Comparison of ENCODE assay signal across 12 mouse cellular contexts in genomic region chr19:36886316-36886715, GRCm38 (mm10). TPM values are rescaled to one million over a fixed set of nuclear protein-coding genes. Genes with fewer than 3 reads are reported as not detected.
DNase-seq lines count a peak whose midpoint lies in the region; ATAC-seq and TF ChIP-seq lines count a peak whose summit lies in the region.
"Had no signal": no experiment of that assay in that cellular context is flagged by ENCODE, and none has a peak within 500 bp of the region (broad histone marks: within the 10 kb centered on the region; RNA-seq: fewer than 3 reads in every experiment).

No protein-coding gene starts in this region.

- H3K4me1 ChIP-seq in heart, adult 2 months (ENCODE audit: control insufficient read depth, insufficient read depth, low read length) = no peaks in the 10 kb centered on the region
- H3K4me1 ChIP-seq in heart, embryonic 10.5 days = no peaks in the 10 kb centered on the region
- H3K4me1 ChIP-seq in midbrain, embryonic 14.5 days (ENCODE audit: control insufficient read depth, insufficient read depth, low read length) = no peaks in the 10 kb centered on the region
- peaks cover 7% of the 10 kb centered on the region for H3K4me1 ChIP-seq in midbrain, embryonic 10.5 days
- H3K4me1 ChIP-seq: forebrain, embryonic 10.5 days; lung, embryonic 15.5 days; midbrain, embryonic 15.5 days had no signal

- intact Hi-C loops in heart, adult 2 months (cut with DNase I) = no loop called here

- H3K4me3 ChIP-seq in heart, adult 2 months = no peak overlapping the region
- H3K4me3 ChIP-seq in heart, embryonic 10.5 days = no peak overlapping the region
- H3K4me3 ChIP-seq in midbrain, embryonic 14.5 days (replicated peaks; ENCODE audit: low read depth, low read length) = no peak overlapping the region
- H3K4me3 ChIP-seq in midbrain, embryonic 10.5 days = no peak overlapping the region
- H3K4me3 ChIP-seq: forebrain, embryonic 10.5 days; lung, embryonic 15.5 days; midbrain, embryonic 15.5 days had no signal

- no peaks in the 10 kb centered on the region for H3K27me3 ChIP-seq in heart, adult 2 months (ENCODE audit: control insufficient read depth, insufficient read depth, low read length)
- H3K27me3 ChIP-seq in heart, embryonic 10.5 days (ENCODE audit: insufficient read depth, poor library complexity, severe bottlenecking) = no peaks in the 10 kb centered on the region
- H3K27me3 ChIP-seq in midbrain, embryonic 14.5 days (ENCODE audit: control insufficient read depth, insufficient read depth, low read length) = no peaks in the 10 kb centered on the region
- no peaks in the 10 kb centered on the region for H3K27me3 ChIP-seq in midbrain, embryonic 10.5 days (ENCODE audit: low read depth, poor library complexity, severe bottlenecking)
- H3K27me3 ChIP-seq: lung, embryonic 15.5 days; midbrain, embryonic 15.5 days had no signal

- no peak overlapping the region for H3K9ac ChIP-seq in heart, adult 2 months (ENCODE audit: low read depth, low read length)
- H3K9ac ChIP-seq in midbrain, embryonic 14.5 days (replicated peaks; ENCODE audit: low read length) = no peak overlapping the region
- H3K9ac ChIP-seq: lung, embryonic 15.5 days; midbrain, embryonic 15.5 days had no signal

- no peak overlapping the region for H3K4me2 ChIP-seq in midbrain, embryonic 14.5 days (ENCODE audit: low read length)
- H3K4me2 ChIP-seq: lung, embryonic 15.5 days; midbrain, embryonic 15.5 days had no signal

- no peak for TF ChIP-seq POLR2A in heart, adult 2 months (IDR thresholded peaks at IDR 0.05; ENCODE audit: insufficient read depth, low read depth, low read length)
- no peak for TF ChIP-seq POLR2A in brain, embryonic 14.5 days (IDR thresholded peaks at IDR 0.05; ENCODE audit: borderline replicate concordance, extremely low read depth, insufficient read depth, insufficient read length, poor library complexity, severe bottlenecking)

- TF ChIP-seq CTCF in heart, adult 2 months (IDR thresholded peaks at IDR 0.05) = peak; percentile 61
- TF ChIP-seq CTCF in brain, embryonic 14.5 days (IDR thresholded peaks at IDR 0.05; ENCODE audit: borderline replicate concordance, extremely low read depth, insufficient read depth, insufficient read length) = peak; percentile 64; the same call in 1 of the 2 replicates

- ATAC-seq in midbrain, embryonic 14.5 days (ENCODE audit: low FRiP score, low TSS enrichment) = no peak
- ATAC-seq: midbrain, embryonic 15.5 days had no signal

- peaks cover 13% of the 10 kb centered on the region for H3K36me3 ChIP-seq in heart, adult 2 months (ENCODE audit: control insufficient read depth, insufficient read depth, low read length)
- peaks cover 97% of the 10 kb centered on the region for H3K36me3 ChIP-seq in heart, embryonic 10.5 days
- peaks cover 97% of the 10 kb centered on the region for H3K36me3 ChIP-seq in midbrain, embryonic 14.5 days (ENCODE audit: control insufficient read depth, insufficient read depth, low read length)
- H3K36me3 ChIP-seq in midbrain, embryonic 10.5 days = peaks cover 100% of the 10 kb centered on the region

- H3K79me2 ChIP-seq in heart, adult 2 months (replicated peaks; ENCODE audit: control insufficient read depth, insufficient read depth, low read length) = no peaks in the 10 kb centered on the region

- 82% methylated on average over 2 of the region's 2 CpGs for WGBS in heart, adult 2 months
- WGBS in heart, embryonic 10.5 days = 96% methylated on average over 2 of the region's 2 CpGs
- WGBS in midbrain, embryonic 14.5 days = 68% methylated on average over 2 of the region's 2 CpGs
- 86% methylated on average over 2 of the region's 2 CpGs for WGBS in midbrain, embryonic 10.5 days

- H3K9me3 ChIP-seq in heart, embryonic 10.5 days = no peaks in the 10 kb centered on the region
- no peaks in the 10 kb centered on the region for H3K9me3 ChIP-seq in midbrain, embryonic 14.5 days (ENCODE audit: control insufficient read depth, low read length)
- no peaks in the 10 kb centered on the region for H3K9me3 ChIP-seq in midbrain, embryonic 10.5 days (replicated peaks)
- H3K9me3 ChIP-seq: forebrain, embryonic 10.5 days; lung, embryonic 15.5 days; midbrain, embryonic 15.5 days had no signal

- no peak for DNase-seq in heart, adult 2 months
- no peak for DNase-seq in heart, embryonic 10.5 days (ENCODE audit: low spot score)
- peak; percentile 72 for DNase-seq in midbrain, embryonic 14.5 days
- DNase-seq in midbrain, embryonic 10.5 days (ENCODE audit: low spot score) = no peak
- DNase-seq in brain, embryonic 14.5 days (ENCODE audit: low read depth) = peak; percentile 55
- DNase-seq in frontal cortex, postnatal 10 days (ENCODE audit: low spot score in 2 of 2) = no peak
- DNase-seq in layer of hippocampus, postnatal 10 days (ENCODE audit: low spot score in 2 of 2) = no peak
- DNase-seq: heart, postnatal 36 days; kidney, adult 2 months had no signal

- no peak overlapping the region for H3K27ac ChIP-seq in heart, adult 2 months
- H3K27ac ChIP-seq in heart, embryonic 10.5 days = no peak overlapping the region
- H3K27ac ChIP-seq in midbrain, embryonic 14.5 days (replicated peaks; ENCODE audit: low read depth, low read length) = no peak overlapping the region
- no peak overlapping the region for H3K27ac ChIP-seq in midbrain, embryonic 10.5 days (replicated peaks)
- H3K27ac ChIP-seq: forebrain, embryonic 10.5 days; lung, embryonic 15.5 days; midbrain, embryonic 15.5 days had no signal

- no peak for TF ChIP-seq EP300 in heart, adult 2 months (IDR thresholded peaks at IDR 0.05; ENCODE audit: insufficient read depth, low read depth, low read length)

RNA-seq across cellular contexts. Expression of gene Fgfbp3, which starts 33.1 kb away (rescaled TPM):
- total RNA-seq in heart, adult 2 months (2021) = 1 to 10 TPM; 1.7 to 3.1 TPM
- polyA plus RNA-seq in heart, adult 2 months (2012; rRNA removed) = 0.67 and 1.3 TPM in 2 replicates
- 4.7 and 5.0 TPM in 2 replicates for polyA plus RNA-seq in heart, embryonic 10.5 days (2016; fragmentation: Nextera tagmentation; extraction: Ambion mirVana)
- polyA plus RNA-seq in midbrain, embryonic 14.5 days (2014; fragmentation: Nextera tagmentation; extraction: Ambion mirVana) = 50.6 and 66.6 TPM in 2 replicates
- polyA plus RNA-seq in midbrain, embryonic 10.5 days (2016; fragmentation: Nextera tagmentation; extraction: Ambion mirVana) = 23.9 and 33.3 TPM in 2 replicates
- polyA plus RNA-seq in brain, embryonic 14.5 days (2012; rRNA removed) = 55.0 and 65.0 TPM in 2 replicates
- total RNA-seq in layer of hippocampus, postnatal 10 days (2021) = 10 to 100 TPM; 11.3 to 13.5 TPM

RNA-seq across cellular contexts. Expression of gene Btaf1, which starts 39.6 kb away (rescaled TPM):
- 10 to 100 TPM; 12.4 to 13.5 TPM for total RNA-seq in heart, adult 2 months (2021)
- 2.7 and 5.5 TPM in 2 replicates for polyA plus RNA-seq in heart, adult 2 months (2012; rRNA removed)
- 13.6 TPM in 2 replicates for polyA plus RNA-seq in heart, embryonic 10.5 days (2016; fragmentation: Nextera tagmentation; extraction: Ambion mirVana)
- 11.4 and 15.4 TPM in 2 replicates for polyA plus RNA-seq in midbrain, embryonic 14.5 days (2014; fragmentation: Nextera tagmentation; extraction: Ambion mirVana)
- polyA plus RNA-seq in midbrain, embryonic 10.5 days (2016; fragmentation: Nextera tagmentation; extraction: Ambion mirVana) = 17.5 and 19.2 TPM in 2 replicates
- polyA plus RNA-seq in brain, embryonic 14.5 days (2012; rRNA removed) = 12.4 and 15.6 TPM in 2 replicates
- total RNA-seq in layer of hippocampus, postnatal 10 days (2021) = 10 to 100 TPM; 20.0 to 20.5 TPM

RNA-seq across cellular contexts. Expression of gene Tnks2, which starts 52.3 kb away (rescaled TPM):
- 10 to 100 TPM; 69.4 to 72.8 TPM for total RNA-seq in heart, adult 2 months (2021)
- polyA plus RNA-seq in heart, adult 2 months (2012; rRNA removed) = 18.6 and 34.9 TPM in 2 replicates
- polyA plus RNA-seq in heart, embryonic 10.5 days (2016; fragmentation: Nextera tagmentation; extraction: Ambion mirVana) = 57.2 and 57.3 TPM in 2 replicates
- 64.1 and 95.9 TPM in 2 replicates for polyA plus RNA-seq in midbrain, embryonic 14.5 days (2014; fragmentation: Nextera tagmentation; extraction: Ambion mirVana)
- 47.3 and 54.2 TPM in 2 replicates for polyA plus RNA-seq in midbrain, embryonic 10.5 days (2016; fragmentation: Nextera tagmentation; extraction: Ambion mirVana)
- 88.6 and 119 TPM in 2 replicates for polyA plus RNA-seq in brain, embryonic 14.5 days (2012; rRNA removed)
- 100 to 1,000 TPM; 137 to 143 TPM for total RNA-seq in layer of hippocampus, postnatal 10 days (2021)

Comparison
In these comparisons a context has a peak if more than half of its experiments do, and no peak if none do; other contexts are left out.
1. DNase-seq: peak in midbrain, embryonic 14.5 days (single experiment) and brain, embryonic 14.5 days (single experiment); none in heart, adult 2 months (0 of 2), heart, embryonic 10.5 days (single experiment), midbrain, embryonic 10.5 days (single experiment), frontal cortex, postnatal 10 days (0 of 2) and layer of hippocampus, postnatal 10 days (0 of 2).